Mouse (Mus musculus): ENCODE measurements around the gene Ssr4. TPM values are rescaled to one million over a fixed set of nuclear protein-coding genes. Genes with fewer than 3 reads are reported as not detected.

Ssr4 gene
- polyA plus RNA-seq, 1 experiment from 2014 or later, result 157 TPM

DNA sequence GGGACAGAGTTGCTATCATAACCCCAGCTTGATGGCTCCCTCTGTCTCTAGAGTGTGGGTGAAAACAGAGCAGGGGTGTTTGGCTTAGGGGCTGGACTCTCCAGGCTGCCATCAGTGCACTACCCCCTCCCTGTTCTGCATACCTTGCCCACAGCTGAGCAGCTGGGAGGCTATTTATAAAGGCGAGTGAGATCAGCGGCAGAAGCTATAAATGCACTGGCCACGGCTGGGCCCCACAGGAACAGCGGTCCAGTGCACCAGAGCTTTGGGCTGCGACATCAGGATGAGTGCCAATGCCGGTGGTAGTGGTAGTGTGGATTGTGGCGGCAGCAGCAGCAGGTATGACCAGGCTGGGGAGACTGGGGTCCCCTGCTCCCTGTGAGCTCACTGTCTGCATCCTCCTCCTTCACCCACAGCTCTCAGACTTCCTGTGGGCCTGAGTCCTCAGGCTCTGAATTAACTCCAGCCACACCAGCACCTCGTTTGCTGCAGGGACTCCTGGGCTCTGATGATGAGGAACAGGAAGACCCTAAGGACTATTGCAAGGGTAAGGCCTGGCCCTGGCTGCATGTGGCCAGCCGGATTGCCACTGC is 12.6 kb upstream of the Ssr4 start, which contains the start of gene Srpk3:
Gene Srpk3 (plus strand): TSS at position 238 of the 593 bp plus-strand sequence.
- no peak for ATAC-seq (ENCODE audit: low read depth)
- 39% methylated on average over 9 of the region's 9 CpGs for WGBS (ENCODE audit: insufficient replicate concordance)
- Histone ChIP-seq H3K27me3 (0 out of 2 replicates have a peak, but pooled peaks cover 3% of the 10 kb centered on the region), H3K4me3 (replicated peaks) (no peak within 1 kb of the TSS), H3K27ac (no peak within 1 kb of the TSS), H3K36me3 (peaks cover 17% of the 10 kb centered on the region), H3K4me2 (no peak within 1 kb of the TSS), H3K4me1 (replicated peaks) (no peaks in the 10 kb centered on the region), H3K9ac (no peak within 1 kb of the TSS), H3K9me3 (replicated peaks) (no peaks in the 10 kb centered on the region)
- DNase-seq, result no peak

DNA sequence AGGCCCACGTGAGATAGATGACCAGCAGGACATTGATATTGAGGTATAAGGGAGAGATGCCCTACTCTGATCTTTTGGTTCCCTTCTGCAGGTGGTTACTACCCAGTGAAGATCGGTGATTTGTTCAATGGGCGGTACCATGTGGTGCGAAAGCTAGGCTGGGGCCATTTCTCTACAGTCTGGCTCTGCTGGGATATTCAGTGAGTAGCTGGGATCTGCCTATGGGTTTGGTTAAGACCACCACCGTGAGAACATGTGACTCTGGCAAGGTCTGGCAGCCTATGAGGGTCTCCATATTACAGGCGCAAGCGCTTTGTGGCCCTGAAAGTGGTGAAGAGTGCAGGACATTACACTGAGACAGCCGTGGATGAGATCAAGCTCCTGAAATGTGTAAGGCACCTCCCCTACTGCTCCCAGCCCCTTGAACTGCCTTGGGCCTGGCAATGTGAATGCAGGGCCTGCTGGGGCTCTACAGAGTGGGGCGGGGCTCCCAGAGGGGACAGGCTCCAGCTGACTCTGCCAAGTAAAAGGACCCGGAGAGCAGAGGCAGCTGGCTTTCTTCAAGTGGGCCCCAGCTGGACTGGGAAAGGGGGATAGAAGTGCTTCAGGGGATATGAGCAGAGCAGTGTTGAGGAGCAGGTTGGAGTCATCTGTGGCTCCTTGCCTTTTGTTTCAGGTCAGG is 11.9 kb upstream of the Ssr4 start:
- Histone ChIP-seq H3K9me3 (replicated peaks) (no peaks in the 10 kb centered on the region), H3K27me3 (0 out of 2 replicates have a peak, but pooled peaks cover 3% of the 10 kb centered on the region), H3K4me2 (no peak overlapping the region), H3K9ac (no peak overlapping the region), H3K4me1 (replicated peaks) (no peaks in the 10 kb centered on the region), H3K4me3 (replicated peaks) (no peak overlapping the region), H3K36me3 (peaks cover 24% of the 10 kb centered on the region), H3K27ac (no peak overlapping the region)
- 57% methylated on average over 10 of the region's 10 CpGs for WGBS (ENCODE audit: insufficient replicate concordance)
- no peak for ATAC-seq (ENCODE audit: low read depth)
- DNase-seq, result no peak

DNA sequence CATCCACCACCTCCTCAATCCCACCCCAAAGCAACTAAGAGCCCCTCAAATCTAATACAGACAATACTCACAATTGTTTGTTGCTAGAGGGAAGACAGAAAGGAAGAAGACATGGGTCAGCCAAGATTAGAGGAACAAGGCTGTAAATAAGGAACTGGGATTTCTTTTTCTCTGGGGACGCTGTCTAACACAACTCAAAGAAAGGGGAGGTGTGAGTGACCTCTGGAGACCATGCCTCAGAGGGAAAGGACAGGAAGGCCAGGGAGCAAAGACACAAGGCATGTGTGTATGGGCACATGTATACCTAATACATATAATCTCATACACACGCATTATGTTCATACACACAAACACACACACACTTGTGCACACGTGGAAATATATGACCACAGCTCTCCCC is 4.6 kb upstream of the Ssr4 start:
- Histone ChIP-seq H3K9me3 (replicated peaks) (no peaks in the 10 kb centered on the region), H3K27ac (no peak overlapping the region), H3K4me2 (no peak overlapping the region), H3K36me3 (peaks cover 40% of the 10 kb centered on the region), H3K9ac (no peak overlapping the region), H3K4me1 (replicated peaks) (peaks cover 11% of the 10 kb centered on the region), H3K27me3 (no peaks in the 10 kb centered on the region), H3K4me3 (replicated peaks) (no peak overlapping the region)
- DNase-seq, result no peak
- WGBS (ENCODE audit: insufficient replicate concordance), result 73% methylated on average over 3 of the region's 3 CpGs
- no peak for ATAC-seq (ENCODE audit: low read depth)

DNA sequence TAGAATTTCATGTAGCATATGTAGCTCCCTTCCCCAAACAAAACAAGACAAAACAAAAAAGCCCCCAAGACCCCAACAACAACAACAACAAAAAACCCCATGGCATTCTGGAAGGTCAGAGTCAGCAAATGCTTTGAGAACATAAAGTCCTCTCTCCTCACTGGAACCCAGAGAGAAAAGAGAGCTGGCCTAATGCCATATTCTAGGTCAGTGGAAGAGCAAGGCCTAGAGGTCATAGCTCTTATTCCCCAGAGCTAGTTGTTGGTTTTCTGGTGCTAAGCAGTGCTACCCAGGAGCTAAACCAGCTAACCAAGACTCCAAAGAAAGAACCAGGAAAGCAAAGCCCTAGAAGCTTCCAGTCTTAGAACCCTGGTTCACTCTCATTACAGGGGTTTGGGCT is 1.2 kb upstream of the Ssr4 start:
- Histone ChIP-seq H3K9me3 (replicated peaks) (no peaks in the 10 kb centered on the region; the same call in 1 of the 2 replicates), H3K9ac (peak overlapping the region; percentile 84), H3K4me3 (replicated peaks) (peak overlapping the region; percentile 72), H3K4me1 (replicated peaks) (peaks cover 24% of the 10 kb centered on the region), H3K36me3 (peaks cover 28% of the 10 kb centered on the region), H3K4me2 (peak overlapping the region; percentile 76), H3K27me3 (no peaks in the 10 kb centered on the region), H3K27ac (peak overlapping the region; percentile 91)
- ATAC-seq (ENCODE audit: low read depth) (no peak), DNase-seq (no peak)

DNA sequence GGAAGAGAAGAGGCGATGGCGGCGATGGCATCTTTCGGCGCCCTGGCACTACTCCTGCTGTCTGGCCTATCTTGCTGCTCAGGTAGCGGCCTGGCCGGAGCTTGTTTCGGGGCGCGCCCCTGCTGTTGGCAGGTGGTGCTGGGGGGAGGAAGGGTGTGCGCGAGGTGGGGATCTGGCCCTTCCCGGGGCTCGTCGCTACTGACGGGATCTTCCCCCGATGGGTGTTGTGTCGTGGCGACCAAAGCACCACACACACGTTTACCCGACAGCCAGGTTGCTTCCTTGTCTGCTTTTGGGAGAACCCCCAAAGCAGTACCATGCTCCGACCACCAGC is 364 bp downstream of the Ssr4 start:
- Histone ChIP-seq H3K9me3 (replicated peaks) (no peaks in the 10 kb centered on the region; the same call in 1 of the 2 replicates), H3K4me1 (replicated peaks) (peaks cover 24% of the 10 kb centered on the region), H3K27me3 (no peaks in the 10 kb centered on the region), H3K4me3 (replicated peaks) (peak overlapping the region; percentile 72), H3K4me2 (peak overlapping the region; percentile 76), H3K9ac (peak overlapping the region; percentile 84), H3K27ac (peak overlapping the region; percentile 91), H3K36me3 (peaks cover 28% of the 10 kb centered on the region)
- peak; percentile 44 for ATAC-seq (ENCODE audit: low read depth)
- WGBS (ENCODE audit: insufficient replicate concordance), result 10% methylated on average over 21 of the region's 22 CpGs
- no peak for DNase-seq

DNA sequence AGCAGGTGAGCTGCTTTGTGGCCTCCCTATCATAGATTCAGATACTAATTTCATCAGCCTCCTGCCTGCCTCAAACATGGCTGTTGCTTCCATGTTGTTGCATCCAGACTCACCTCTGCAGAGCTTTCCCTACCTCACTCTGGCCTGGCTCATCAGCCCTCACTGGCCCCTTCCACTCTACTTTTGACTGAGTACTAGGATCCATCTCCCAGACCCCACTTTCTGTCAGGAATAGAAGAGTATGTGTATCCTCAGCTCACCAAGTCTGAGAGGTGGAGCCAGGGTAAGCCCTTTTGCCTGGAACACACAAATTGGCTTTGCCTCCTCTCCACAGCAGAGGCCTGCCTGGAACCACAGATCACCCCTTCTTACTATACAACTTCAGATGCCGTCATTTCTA is 1.7 kb downstream of the Ssr4 start:
- ATAC-seq (ENCODE audit: low read depth) (no peak), DNase-seq (no peak)
- H3K4me2 ChIP-seq, result peak overlapping the region; percentile 76
- H3K9ac ChIP-seq, result peak overlapping the region; percentile 84
- peaks cover 28% of the 10 kb centered on the region for H3K36me3 ChIP-seq
- peak overlapping the region; percentile 72 for H3K4me3 ChIP-seq (replicated peaks)
- H3K4me1 ChIP-seq (replicated peaks), result peaks cover 24% of the 10 kb centered on the region
- H3K9me3 ChIP-seq (replicated peaks), result no peaks in the 10 kb centered on the region; the same call in 1 of the 2 replicates
- H3K27ac ChIP-seq, result no peak overlapping the region
- H3K27me3 ChIP-seq, result no peaks in the 10 kb centered on the region
- WGBS (ENCODE audit: insufficient replicate concordance), result 69% methylated on average over 1 of the region's 1 CpGs

DNA sequence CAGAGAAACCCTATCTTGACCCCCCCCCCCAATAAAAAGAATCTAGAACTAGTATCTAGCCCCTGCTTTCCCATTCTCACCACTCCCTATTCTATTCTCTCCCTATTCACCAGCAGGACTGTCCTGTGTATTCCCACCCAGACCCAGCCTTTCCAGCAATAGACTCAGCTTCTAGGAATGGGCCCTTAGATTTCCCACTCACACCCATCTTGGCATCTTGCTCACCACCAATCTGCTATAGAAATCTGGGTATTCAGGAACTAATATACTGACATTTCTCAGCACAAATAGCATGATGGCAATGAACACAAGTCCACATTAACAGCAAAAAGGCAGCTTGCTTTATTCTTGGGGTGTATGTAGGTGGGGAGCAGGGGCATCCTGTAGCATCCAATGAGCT is 6.2 kb downstream of the Ssr4 start:
- Histone ChIP-seq H3K4me3 (replicated peaks) (no peak overlapping the region), H3K36me3 (peaks cover 28% of the 10 kb centered on the region), H3K4me1 (replicated peaks) (peaks cover 11% of the 10 kb centered on the region), H3K4me2 (no peak overlapping the region), H3K9ac (no peak overlapping the region), H3K27ac (no peak overlapping the region), H3K27me3 (no peaks in the 10 kb centered on the region), H3K9me3 (replicated peaks) (no peaks in the 10 kb centered on the region; the same call in 1 of the 2 replicates)
- DNase-seq (no peak), ATAC-seq (ENCODE audit: low read depth) (no peak)

DNA sequence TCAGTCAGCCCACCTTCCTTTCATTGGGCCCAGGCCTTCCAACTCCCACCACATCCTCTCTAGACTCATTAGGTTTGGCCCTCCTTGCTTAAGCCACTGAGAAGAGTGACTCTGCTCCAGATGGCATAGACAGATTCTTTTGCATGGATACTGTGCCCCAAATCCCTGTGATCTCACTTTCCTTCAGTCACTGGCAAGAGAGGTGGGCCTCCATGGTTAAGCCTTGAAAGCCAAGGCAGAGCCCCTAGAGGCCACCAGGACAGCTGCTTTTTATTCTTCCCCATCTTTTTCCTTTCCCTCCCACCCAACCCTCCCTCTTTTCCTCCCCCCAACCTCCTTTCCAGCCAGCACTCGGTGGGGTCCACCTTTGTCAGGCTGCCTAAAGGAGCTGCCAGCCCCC is 6.7 kb downstream of the Ssr4 start:
- no peak overlapping the region for H3K9ac ChIP-seq
- H3K9me3 ChIP-seq (replicated peaks), result no peaks in the 10 kb centered on the region; the same call in 1 of the 2 replicates
- no peaks in the 10 kb centered on the region for H3K27me3 ChIP-seq
- DNase-seq (no peak), ATAC-seq (ENCODE audit: low read depth) (no peak)
- no peak overlapping the region for H3K4me3 ChIP-seq (replicated peaks)
- no peak overlapping the region for H3K27ac ChIP-seq
- H3K4me1 ChIP-seq (replicated peaks), result peaks cover 6% of the 10 kb centered on the region
- H3K36me3 ChIP-seq, result peaks cover 28% of the 10 kb centered on the region
- WGBS (ENCODE audit: insufficient replicate concordance), result no CpG with 5 or more reads among the region's 1 CpGs
- H3K4me2 ChIP-seq, result no peak overlapping the region

DNA sequence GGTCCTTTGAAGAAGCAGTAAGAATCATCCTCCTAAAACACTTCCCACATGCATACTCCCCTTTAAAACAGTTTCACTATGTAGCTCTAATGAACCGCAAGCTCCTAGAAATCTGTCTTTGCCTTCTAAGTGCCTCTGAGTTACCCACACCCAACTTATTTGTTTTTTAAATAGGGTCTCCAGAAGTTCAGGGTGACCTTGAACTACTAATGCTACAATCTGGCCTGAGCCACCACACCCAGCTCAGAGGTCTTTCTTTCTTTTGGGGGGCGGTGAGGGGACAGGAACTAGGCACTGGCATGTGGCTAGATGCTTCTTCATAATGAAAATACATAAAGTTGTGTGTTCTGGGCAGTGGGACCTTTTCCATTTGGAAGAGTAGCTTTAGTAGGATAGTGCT is 10.7 kb downstream of the Ssr4 start:
- WGBS (ENCODE audit: insufficient replicate concordance), result 71% methylated on average over 2 of the region's 2 CpGs

DNA sequence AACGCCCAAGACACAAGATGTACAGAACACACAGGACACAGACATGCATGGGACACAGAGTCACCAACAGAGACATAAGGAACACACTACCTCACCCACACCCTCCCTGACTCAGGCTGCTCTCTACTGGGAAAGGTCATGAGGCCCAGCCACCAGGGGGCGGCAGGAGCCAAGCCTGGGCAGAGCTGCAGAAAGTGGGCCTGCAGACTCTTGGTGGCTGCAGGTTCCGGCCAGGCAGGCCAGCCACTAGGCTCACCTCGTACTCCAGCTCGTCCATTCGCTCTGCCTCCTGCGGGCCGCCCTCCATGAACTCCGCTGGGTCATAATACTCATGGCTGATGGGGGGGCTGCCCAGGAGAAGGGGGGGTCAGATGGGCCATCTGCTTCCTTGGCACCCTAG is 11.7 kb downstream of the Ssr4 start:
- no peaks in the 10 kb centered on the region for H3K36me3 ChIP-seq
- ATAC-seq (ENCODE audit: low read depth), result peak; percentile 62; the same call in 1 of the 2 replicates
- no peaks in the 10 kb centered on the region for H3K4me1 ChIP-seq (replicated peaks)
- H3K4me2 ChIP-seq, result no peak overlapping the region
- WGBS (ENCODE audit: insufficient replicate concordance), result 19% methylated on average over 8 of the region's 9 CpGs
- H3K27ac ChIP-seq, result no peak overlapping the region
- H3K4me3 ChIP-seq (replicated peaks), result no peak overlapping the region
- H3K27me3 ChIP-seq, result peaks cover 3% of the 10 kb centered on the region; the same call in 1 of the 2 replicates
- DNase-seq, result peak; percentile 36
- H3K9ac ChIP-seq, result no peak overlapping the region
- no peaks in the 10 kb centered on the region for H3K9me3 ChIP-seq (replicated peaks)

More for the DNA sequence above, 10.7 kb downstream of the Ssr4 start:
- Histone ChIP-seq H3K4me3 (replicated peaks) (no peak overlapping the region), H3K9me3 (replicated peaks) (no peaks in the 10 kb centered on the region), H3K4me2 (no peak overlapping the region), H3K27me3 (peaks cover 3% of the 10 kb centered on the region; the same call in 1 of the 2 replicates), H3K36me3 (no peaks in the 10 kb centered on the region), H3K27ac (no peak overlapping the region), H3K9ac (no peak overlapping the region), H3K4me1 (replicated peaks) (no peaks in the 10 kb centered on the region)
- no peak for DNase-seq
- ATAC-seq (ENCODE audit: low read depth), result no peak

DNA sequence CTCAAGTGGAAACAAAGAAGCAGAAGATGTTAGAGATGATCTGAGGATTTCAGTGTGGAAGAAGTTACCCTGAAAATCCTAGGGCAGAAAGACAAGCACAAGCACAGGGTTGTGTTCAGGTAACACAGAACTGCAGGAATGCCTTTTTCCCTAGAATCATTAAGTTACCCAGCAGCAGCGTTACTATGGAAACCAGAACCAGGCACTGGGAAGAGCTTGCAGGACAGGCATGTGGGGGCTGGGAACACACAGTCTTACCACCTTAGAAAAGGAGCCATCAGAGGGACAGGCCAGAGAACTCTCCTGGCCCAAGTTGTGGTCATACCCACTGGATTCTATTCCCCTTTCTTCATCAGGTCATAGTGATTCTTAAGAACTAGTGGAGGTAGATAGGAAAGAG is 19.0 kb downstream of the Ssr4 start:
- Histone ChIP-seq H3K9ac (no peak overlapping the region), H3K4me3 (replicated peaks) (no peak overlapping the region), H3K9me3 (replicated peaks) (no peaks in the 10 kb centered on the region), H3K4me1 (replicated peaks) (no peaks in the 10 kb centered on the region), H3K36me3 (no peaks in the 10 kb centered on the region), H3K4me2 (no peak overlapping the region), H3K27me3 (peaks cover 3% of the 10 kb centered on the region; the same call in 1 of the 2 replicates), H3K27ac (no peak overlapping the region)
- DNase-seq, result no peak
- WGBS (ENCODE audit: insufficient replicate concordance), result 54% methylated on average over 1 of the region's 1 CpGs
- ATAC-seq (ENCODE audit: low read depth), result no peak

DNA sequence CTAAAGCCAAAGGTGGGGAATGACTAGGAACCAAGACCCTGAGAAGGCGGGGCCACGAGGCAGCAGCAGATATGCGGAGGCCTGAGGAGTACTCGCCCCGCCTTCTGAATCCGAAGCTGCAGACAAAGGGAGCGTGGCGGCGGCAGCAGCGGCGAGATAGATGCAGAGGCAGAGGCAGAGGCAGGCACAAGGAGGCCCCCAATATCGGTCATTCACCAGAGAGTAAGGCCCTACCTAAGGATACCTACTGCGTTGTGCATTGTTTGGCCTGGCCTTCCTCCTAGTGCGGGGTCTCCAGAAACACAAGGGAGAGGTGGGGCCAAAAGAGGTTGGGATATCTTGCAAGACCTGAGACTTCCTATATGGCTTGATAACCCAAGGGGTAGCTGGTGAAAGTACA is 28.2 kb downstream of the Ssr4 start:
- H3K36me3 ChIP-seq, result no peaks in the 10 kb centered on the region
- peak overlapping the region; percentile 32; the same call in 1 of the 2 replicates for H3K4me2 ChIP-seq
- no peak overlapping the region for H3K9ac ChIP-seq
- no peak overlapping the region for H3K27ac ChIP-seq
- ATAC-seq (ENCODE audit: low read depth) (no peak), DNase-seq (no peak)
- 14% methylated on average over 14 of the region's 14 CpGs for WGBS (ENCODE audit: insufficient replicate concordance)
- no peak overlapping the region for H3K4me3 ChIP-seq (replicated peaks)
- no peaks in the 10 kb centered on the region for H3K9me3 ChIP-seq (replicated peaks)
- H3K27me3 ChIP-seq, result peaks cover 6% of the 10 kb centered on the region; the same call in 1 of the 2 replicates
- no peaks in the 10 kb centered on the region; the same call in 1 of the 2 replicates for H3K4me1 ChIP-seq (replicated peaks)

Data from liver, embryonic 13.5 days (tissue).